Mouse (Mus musculus) cortical plate, adult 2 months (tissue): ENCODE results near the gene D10Jhu81e. TPM values are rescaled to one million over a fixed set of nuclear protein-coding genes. Genes with fewer than 3 reads are reported as not detected.
A peak's percentile ranks its signal among the peaks of the same experiment; 100 is the strongest.

Source experiments
- H3K27ac ChIP-seq: fragments of 200-500 bp; 2 replicates; pipeline ENCODE4 v1.5.1; 2012; ENCODE audit warnings: low read length, control low read depth, inconsistent platforms; ENCODE audit not compliant: insufficient read depth
- H3K4me1 ChIP-seq: fragments of 200-500 bp; 2 replicates; pipeline ENCODE4 v1.6.1; 2011; ENCODE audit warnings: low read length; ENCODE audit not compliant: control insufficient read depth, insufficient read depth
- H3K4me3 ChIP-seq: fragments of 200-500 bp; 2 replicates; pipeline ENCODE4 v1.5.1; 2011; ENCODE audit warnings: mild to moderate bottlenecking, low read length, control low read depth; ENCODE audit not compliant: insufficient read depth
- CTCF ChIP-seq: fragments of 200-500 bp; IDR thresholded peaks from 2 replicates; pipeline ENCODE4 v1.5.1; 2011; ENCODE audit warnings: mild to moderate bottlenecking, control low read depth, low read length; ENCODE audit not compliant: insufficient read depth; ENCODE audit errors: extremely low read depth
- POLR2A ChIP-seq: fragments of 200-500 bp; IDR thresholded peaks from 2 replicates; pipeline ENCODE4 v1.6.1; 2011; ENCODE audit warnings: mild to moderate bottlenecking, low read length, control low read depth; ENCODE audit not compliant: insufficient read depth; ENCODE audit errors: extremely low read depth
- polyA plus RNA-seq: library from polyadenylated mRNA; depleted of rRNA; stranded (reverse); fragments of >200 nt; gene quantifications from 2 replicates; pipeline ENCODE4 v1.2.3, GENCODE M21; 2012

D10Jhu81e gene
- polyA plus RNA-seq, 1 experiment = 128 TPM

DNA sequence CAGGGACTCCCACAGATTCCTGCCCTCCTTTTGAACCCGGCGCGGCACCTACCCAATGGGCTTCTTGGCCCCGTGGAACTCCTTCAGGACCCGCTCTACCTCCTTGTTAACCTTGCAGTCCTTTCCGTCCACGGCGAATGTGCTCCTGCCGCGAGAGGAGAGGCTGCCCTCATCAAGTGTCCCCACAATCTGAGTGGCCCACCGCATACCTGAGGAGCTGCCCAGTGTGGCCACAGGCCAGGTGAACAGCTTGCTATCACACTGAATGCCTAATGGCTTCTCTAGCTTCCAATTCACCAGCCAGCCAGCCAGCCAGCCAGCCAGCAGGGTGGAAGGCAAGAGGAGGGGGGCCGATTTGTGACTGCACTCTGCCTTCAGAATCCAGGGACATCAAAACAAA lies 4.8 kb downstream of the D10Jhu81e start:
- no peak overlapping the region for H3K27ac ChIP-seq
- no peak overlapping the region for H3K4me3 ChIP-seq
- TF ChIP-seq POLR2A (no peak), CTCF (no peak)
- H3K4me1 ChIP-seq = peaks cover 4% of the 10 kb centered on the region

DNA sequence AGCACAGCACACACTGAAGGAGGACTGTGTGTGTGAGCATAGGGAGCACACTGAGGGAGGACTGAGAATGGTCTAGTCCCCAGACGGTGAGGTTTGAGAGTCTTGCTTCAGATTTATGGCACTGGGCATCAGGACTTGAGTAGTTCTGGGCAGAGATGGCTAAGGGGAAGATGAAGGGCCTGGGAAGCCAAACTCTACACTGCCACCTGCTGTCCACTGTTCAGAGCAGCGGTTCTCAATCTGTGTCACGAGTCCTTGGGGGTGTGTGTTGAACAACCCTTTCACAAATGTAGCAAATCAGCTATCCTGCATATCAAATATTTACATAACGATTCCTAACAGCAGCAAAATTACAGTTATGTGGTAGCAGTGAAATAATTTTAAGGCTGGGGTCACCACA lies 5.7 kb downstream of the D10Jhu81e start:
- Histone ChIP-seq H3K27ac (no peak overlapping the region), H3K4me3 (no peak overlapping the region), H3K4me1 (peaks cover 4% of the 10 kb centered on the region)
- TF ChIP-seq POLR2A = no peak
- TF ChIP-seq CTCF = peak; percentile 76

DNA sequence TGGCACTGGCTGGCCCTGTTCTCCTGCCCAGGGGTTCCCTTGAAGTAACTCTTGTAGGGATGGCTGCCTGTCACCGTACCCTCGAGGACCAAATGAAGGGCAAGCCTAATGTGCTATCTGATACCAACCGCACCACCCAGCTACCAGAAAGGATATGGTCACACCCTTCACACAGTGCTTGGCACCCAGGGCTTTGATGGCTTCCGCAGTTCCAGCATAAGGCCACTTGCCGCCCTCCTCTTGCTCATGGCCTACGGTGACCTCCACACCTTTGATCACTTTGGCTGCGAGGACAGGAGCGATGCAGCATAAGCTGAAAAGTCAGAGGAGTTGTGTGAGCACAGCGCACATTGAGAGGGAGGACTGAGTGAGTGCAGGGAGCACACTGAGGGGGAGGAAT lies 6.3 kb downstream of the D10Jhu81e start:
- H3K4me1 ChIP-seq = no peaks in the 10 kb centered on the region
- no peak overlapping the region for H3K27ac ChIP-seq
- TF ChIP-seq POLR2A (no peak), CTCF (no peak)
- H3K4me3 ChIP-seq = no peak overlapping the region

DNA sequence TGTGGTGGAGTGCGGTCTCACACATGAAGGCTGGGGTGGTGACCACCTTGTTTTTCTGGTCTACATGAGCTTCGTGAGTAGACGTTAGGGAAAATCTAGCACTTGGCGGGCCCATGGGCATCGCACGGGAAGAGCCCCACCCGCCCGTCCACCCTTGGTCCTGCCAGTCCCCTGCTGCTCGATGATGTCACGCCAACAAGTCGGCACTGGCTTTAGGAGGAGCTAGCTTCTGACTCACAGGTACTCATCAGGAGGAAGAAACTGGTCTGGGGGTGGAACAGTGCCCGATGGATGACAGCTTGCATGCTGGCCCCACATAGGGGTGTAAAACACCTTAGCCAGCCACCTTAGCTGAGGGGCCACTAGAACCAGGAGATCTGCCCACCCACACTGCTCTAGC lies 6.9 kb downstream of the D10Jhu81e start:
- no peak overlapping the region for H3K4me3 ChIP-seq
- no peaks in the 10 kb centered on the region for H3K4me1 ChIP-seq
- no peak overlapping the region for H3K27ac ChIP-seq
- TF ChIP-seq CTCF (no peak), POLR2A (no peak)

DNA sequence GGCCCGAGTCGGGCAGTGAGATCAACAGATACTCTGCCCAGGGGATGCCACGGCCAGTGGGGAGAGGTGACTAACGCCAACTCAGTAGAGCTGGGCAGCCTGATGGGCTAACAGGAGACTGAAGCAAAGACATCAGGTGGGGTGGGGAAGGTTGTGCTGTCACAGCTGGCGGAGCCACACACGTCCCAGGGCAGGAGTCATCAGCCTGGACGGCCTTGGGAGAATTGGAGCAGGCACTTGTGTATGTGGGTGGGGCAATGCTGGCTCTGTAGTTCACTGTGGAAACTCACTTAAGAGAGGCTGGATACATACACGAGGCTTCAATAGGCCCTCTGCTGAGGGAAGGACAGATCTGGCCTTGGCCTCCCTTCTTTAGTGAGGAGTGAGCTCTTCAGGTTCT lies 8.5 kb downstream of the D10Jhu81e start:
- TF ChIP-seq CTCF = no peak
- no peak for TF ChIP-seq POLR2A
- Histone ChIP-seq H3K4me1 (no peaks in the 10 kb centered on the region), H3K27ac (no peak overlapping the region), H3K4me3 (no peak overlapping the region)

DNA sequence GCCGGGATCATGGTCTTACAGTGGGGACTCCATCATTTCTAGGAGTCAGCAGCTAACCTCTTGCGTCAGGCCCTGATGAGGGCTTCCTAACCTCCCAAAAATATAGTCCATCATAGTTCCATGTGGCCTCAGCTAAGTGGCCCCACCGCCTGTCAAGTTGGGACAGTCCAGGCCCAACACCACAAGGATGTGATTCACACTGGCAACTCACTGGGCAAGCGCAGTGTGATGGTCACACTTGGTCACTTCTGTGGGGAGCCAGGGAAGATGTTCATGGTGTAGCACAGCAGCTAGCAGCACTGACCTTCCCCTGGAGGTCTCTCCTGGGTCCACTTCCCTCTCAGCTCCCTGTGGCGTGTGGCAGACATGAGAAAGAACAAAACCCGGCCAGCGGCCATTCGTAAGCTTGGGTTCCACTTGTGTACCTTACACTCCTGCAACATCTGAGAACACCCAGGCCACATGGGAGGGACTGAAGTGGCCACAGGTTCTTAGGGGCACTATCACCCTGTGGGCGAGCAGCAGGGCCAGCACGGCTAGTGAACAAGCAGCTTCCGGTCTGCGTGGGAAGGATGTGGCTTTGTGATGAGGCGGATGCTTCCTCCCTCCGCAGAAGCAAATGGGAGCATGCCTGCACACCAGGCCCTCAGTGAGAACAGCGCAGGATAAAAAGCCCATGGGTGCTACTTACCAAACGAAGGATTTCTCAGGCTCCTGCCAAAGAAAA lies 9.1 kb downstream of the D10Jhu81e start:
- no peaks in the 10 kb centered on the region for H3K4me1 ChIP-seq
- no peak overlapping the region for H3K4me3 ChIP-seq
- TF ChIP-seq CTCF (no peak), POLR2A (0 out of 2 replicates have a peak, but pooled peaks have one; percentile 3)
- H3K27ac ChIP-seq = no peak overlapping the region

DNA sequence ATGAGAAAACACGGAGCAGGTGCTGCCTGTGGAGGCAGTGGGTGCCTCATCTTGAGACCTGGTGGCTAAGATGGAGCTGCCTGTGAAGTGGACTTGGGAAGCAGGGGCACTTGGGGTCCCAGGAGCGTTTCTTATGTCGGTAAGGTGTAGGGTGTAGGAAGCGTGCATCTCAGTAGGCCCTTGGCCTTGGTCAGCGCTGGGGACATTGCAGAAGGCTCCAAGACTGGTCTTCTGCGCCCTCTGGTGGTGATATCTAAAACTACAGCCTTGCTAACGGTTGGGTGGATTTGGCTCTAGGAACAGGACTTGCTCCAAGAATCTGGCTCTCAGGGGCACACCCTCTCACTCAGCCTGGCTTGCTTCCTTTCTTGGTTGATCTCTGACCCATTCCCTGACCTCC lies 9.7 kb downstream of the D10Jhu81e start:
- no peaks in the 10 kb centered on the region for H3K4me1 ChIP-seq
- no peak overlapping the region for H3K4me3 ChIP-seq
- TF ChIP-seq POLR2A (peak; percentile 41; the same call in 1 of the 2 replicates), CTCF (peak; percentile 93)
- H3K27ac ChIP-seq = no peak overlapping the region

DNA sequence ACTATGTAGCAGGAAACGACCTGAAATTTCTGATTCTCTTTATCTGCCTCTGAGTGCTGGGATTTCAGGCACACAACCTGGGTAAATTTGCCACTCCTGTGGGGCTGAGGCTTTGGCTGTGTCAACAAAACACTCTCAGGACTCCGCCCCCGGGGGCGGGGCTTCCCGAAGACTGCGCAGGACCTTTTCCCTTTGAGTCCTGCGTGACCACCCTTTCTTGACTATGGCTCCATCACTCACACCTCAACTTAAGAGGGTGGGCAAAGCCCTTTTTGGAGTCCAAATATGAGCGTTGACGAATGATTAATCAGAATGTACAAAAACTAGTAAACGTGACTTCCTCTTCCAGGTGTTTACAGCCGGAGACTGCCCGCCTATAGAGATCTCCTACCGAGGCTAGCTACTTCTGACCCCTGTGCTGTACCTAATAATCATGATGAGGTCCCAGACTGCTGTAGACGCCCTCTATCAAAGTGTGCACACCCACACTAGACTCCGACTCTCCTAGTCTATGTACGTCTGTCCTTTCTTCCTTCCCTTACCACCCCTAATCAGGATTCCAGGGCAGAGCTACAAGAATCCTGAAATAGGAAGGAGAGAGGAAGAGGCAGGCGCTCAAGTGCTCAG lies 10.2 kb downstream of the D10Jhu81e start:
- H3K4me1 ChIP-seq = no peaks in the 10 kb centered on the region
- no peak overlapping the region for H3K27ac ChIP-seq
- H3K4me3 ChIP-seq = no peak overlapping the region
- 0 out of 2 replicates have a peak, but pooled peaks have one; percentile 37 for TF ChIP-seq POLR2A
- TF ChIP-seq CTCF = no peak

DNA sequence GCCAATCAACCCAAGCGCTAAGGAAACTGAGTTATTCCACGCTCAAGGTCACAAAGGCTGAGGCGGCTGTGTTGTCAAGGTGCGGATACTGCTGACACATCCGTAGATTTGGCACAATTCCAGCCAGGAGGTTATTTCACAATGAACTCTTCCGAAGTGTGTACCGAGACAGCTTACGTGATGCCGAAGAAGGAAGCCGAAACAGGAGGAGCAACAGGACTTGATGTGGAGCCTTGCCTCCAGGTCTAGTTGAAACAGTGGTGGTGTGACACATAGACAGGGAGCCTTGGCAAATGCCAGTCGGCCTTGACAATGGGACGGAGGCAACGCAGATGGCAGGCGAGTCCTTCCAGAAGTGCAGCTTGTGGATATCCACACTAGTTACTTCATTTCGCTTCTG lies 11.5 kb downstream of the D10Jhu81e start:
- Histone ChIP-seq H3K4me3 (no peak overlapping the region), H3K27ac (no peak overlapping the region), H3K4me1 (no peaks in the 10 kb centered on the region)
- TF ChIP-seq POLR2A (no peak), CTCF (no peak)

DNA sequence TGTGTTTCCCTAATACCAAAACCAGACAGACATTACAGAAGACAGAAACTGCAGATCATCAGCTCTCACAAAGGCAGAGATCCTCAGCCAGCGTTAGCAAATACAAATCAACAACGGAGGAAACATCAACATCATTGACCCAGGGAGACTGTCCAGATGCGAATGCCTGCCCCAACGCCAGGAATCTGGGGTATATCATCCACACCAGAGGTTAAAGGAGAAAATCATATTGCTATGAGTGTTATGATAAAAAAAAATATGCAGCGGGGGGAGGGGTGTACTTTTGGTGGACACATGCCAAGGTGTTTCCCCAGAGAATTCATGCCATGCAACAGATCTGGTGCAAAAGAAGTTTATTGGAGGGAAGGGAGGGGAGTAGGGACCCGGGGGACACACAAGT lies 12.7 kb downstream of the D10Jhu81e start:
- no peaks in the 10 kb centered on the region for H3K4me1 ChIP-seq
- no peak overlapping the region for H3K4me3 ChIP-seq
- H3K27ac ChIP-seq = no peak overlapping the region
- no peak for TF ChIP-seq POLR2A
- no peak for TF ChIP-seq CTCF
